Mouse (Mus musculus) brain, embryonic 14.5 days (tissue): ENCODE measurements at regions not wholly inside any gene's neighbourhood (a gene's known extent, or its start where the extent isn't known, plus 50 kb on each side); places are given as distances from the start of the nearest gene placed in this dataset.

Source experiments
- CTCF ChIP-seq: fragments of 200-500 bp; IDR thresholded peaks from 2 replicates; pipeline ENCODE4 v1.5.1; 2012; ENCODE audit warnings: inconsistent platforms, mild to moderate bottlenecking, moderate library complexity, borderline replicate concordance; ENCODE audit not compliant: insufficient read depth, insufficient read length; ENCODE audit errors: extremely low read depth
- POLR2A ChIP-seq: fragments of 200-500 bp; IDR thresholded peaks from 2 replicates; pipeline ENCODE4 v1.6.1; 2012; ENCODE audit warnings: mild to moderate bottlenecking, inconsistent platforms, borderline replicate concordance; ENCODE audit not compliant: poor library complexity, insufficient read depth, insufficient read length, severe bottlenecking; ENCODE audit errors: extremely low read depth

DNA sequence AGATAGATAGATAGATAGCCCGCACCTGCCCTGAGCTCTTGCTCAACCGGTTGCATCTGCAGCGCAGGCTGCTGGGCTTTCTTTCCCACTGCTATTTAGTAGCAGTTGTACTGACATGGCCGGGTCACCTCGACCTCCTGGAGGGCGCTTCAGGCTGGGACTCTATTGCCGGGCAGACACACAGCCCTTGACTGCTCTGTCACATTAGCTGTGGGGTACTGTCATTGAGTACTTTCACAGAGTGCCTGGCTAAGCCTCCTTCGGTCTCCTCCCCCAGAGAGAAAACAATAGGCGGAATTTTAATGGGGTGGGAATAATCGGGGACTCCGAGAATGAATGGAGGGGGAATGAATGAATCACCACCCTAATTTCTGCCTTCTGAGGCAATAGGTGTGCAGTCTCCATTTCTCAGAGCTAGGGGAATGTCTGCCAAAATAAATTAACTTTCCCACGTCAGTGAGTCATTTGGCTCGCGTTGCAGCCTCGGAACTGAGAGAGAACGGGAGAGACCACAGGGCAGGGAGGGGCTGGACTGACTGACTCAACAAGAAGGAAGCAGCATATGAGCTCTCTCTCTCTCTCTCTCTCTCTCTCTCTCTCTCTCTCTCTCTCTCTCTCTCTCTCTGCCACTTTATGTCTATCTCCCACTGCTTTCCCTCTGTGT lies 101.6 kb upstream of the Med13l start:
- TF ChIP-seq CTCF = no peak
- TF ChIP-seq POLR2A = no peak
